Mouse (Mus musculus) erythroblast, embryonic 14.5 days (primary cell): Measurements from ENCODE around the gene Cblc.

Source experiments
- GATA1 ChIP-seq: IDR thresholded peaks from 2 replicates; pipeline ENCODE4 v1.6.1; 2012; ENCODE audit warnings: low read length, inconsistent platforms, mixed read lengths
- TAL1 ChIP-seq: IDR thresholded peaks from 3 replicates; pipeline ENCODE4 v1.6.1; 2012; ENCODE audit warnings: low read length, inconsistent platforms, mixed read lengths

GRCm38 (mm10) chr7:19755008-19755407 is 41.6 kb downstream of the Cblc start:
- no peak for TF ChIP-seq TAL1
- no peak for TF ChIP-seq GATA1
